Mouse (Mus musculus): Measurements from ENCODE around the gene Pnldc1.

GRCm38 (mm10) chr17:12905810-12906209 is 4.2 kb downstream of the Pnldc1 start:
- TF ChIP-seq CTCF (conservative IDR thresholded peaks at IDR 0.05; ENCODE audit: insufficient read depth, insufficient read length, low read depth, low read length) (no peak), POLR2A (IDR thresholded peaks at IDR 0.05; ENCODE audit: low read depth, low read length) (no peak)
